Mouse (Mus musculus): ENCODE results near the gene R3hcc1l.

The R3hcc1l gene

GRCm38 (mm10) chr19:42601445-42601844 is 82.9 kb downstream of the R3hcc1l start:
- peak in 1 of 2 experiments; percentile 15 for DNase-seq

DNA sequence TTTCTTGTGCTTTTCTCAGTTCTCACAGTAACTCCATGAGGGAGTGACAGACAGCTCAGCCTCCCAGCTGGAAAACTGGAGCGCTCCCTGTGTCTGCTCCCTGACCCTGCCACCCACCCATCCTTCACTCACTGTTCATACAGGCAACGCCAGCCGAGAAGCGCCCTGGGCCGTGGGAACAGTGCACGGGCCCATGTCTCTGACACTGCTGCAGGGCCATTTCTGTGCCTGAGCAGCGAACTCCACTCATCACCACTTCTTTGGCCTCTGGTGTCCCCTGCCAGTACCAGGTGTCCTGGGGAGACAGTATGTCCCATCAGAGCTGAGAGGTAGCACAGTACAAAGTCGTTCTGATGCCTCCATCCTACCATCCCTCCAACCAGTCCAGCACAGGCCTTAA is 83.5 kb downstream of the R3hcc1l start:
- DNase-seq = no peak

DNA sequence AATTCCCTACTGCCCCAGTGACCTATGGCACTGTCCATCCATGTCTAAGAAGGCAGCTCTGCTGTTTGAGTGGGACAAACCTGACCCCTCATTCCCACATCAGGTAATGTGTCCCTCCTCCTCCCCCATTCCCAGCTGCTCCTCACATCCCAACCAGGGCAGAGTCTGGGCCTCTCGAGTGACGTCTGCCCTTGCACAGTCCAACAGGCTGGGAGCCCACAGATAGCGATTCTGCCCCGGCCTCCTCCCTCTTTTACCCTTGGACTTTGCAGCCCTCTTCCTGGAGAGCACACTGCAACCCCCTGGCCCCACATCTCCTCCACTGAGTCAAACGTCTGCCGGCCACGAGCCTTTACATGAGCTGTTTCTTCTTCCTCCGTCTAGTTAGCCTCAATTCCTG is 84.0 kb downstream of the R3hcc1l start:
- no peak for DNase-seq

DNA sequence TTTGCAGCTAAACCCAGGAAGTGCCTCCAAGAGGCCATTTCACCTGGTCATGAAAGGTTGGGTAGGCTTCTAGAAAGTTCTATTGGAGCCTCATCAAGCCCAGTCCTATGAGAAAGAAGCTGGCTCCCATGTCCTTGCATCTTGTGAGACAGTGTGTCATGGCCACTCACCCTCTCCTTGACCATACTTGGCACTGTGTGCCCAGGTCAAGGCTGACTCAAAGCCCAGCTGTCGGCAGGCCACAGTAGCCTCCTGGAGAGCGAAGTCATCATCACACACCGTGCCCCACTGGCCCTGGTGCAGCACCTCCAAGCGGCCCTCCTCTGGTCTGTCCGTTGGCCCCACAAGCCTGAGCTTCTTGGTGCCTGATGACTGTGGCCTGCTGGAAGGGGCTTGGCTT is 89.5 kb downstream of the R3hcc1l start:
- DNase-seq = no peak

DNA sequence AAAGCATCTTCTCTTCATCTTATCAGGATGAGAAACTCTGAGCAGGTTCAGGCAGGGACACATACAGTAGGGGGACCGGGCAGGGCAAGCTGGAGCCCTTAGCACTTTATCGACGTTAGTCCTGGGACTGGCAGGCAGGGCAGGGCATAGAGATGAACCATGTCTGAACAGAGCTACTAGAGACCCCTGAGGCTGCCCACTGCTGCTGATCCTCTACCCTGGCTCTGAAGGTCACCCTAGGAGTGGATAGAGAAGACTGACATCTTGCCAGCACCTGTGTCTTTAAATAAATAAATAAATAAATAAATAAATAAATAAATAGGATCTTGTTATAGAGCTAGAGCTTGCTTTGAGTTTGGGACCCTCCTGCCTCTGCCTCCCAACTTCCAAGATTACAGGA is 91.2 kb downstream of the R3hcc1l start:
- no peak for DNase-seq

GRCm38 (mm10) chr19:42611746-42612145 is 93.2 kb downstream of the R3hcc1l start:
- no peak for DNase-seq

GRCm38 (mm10) chr19:42612654-42613053 is 94.1 kb downstream of the R3hcc1l start, which contains the start of gene Loxl4:
Loxl4 (minus strand) TSS chr19:42612813.
- peak in 1 of 2 experiments; percentile 39 for DNase-seq

DNA sequence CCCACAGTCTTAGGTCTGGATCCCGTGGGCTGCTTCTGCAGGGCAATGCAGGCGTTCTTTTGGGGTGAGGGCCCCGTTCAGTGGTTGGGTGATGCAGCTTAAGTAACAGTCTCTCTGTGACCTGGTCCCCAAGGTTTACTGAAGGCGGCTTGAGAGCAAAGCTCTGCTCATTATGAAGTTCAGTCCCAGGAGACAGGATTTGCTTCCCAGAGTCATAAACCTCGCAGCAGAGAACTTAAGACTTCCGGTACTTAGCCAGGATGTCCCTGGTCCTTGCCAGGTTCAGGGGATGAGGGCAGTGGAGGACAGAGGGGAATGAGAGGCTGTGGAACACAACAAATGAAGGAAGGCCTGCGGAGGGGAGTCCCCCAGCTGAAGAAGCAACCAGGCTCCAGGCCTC is 94.6 kb downstream of the R3hcc1l start:
- no peak for DNase-seq

- no peak for DNase-seq
These were observed 95.2 kb downstream of the R3hcc1l start for GRCm38 (mm10) chr19:42613647-42614225.

DNA sequence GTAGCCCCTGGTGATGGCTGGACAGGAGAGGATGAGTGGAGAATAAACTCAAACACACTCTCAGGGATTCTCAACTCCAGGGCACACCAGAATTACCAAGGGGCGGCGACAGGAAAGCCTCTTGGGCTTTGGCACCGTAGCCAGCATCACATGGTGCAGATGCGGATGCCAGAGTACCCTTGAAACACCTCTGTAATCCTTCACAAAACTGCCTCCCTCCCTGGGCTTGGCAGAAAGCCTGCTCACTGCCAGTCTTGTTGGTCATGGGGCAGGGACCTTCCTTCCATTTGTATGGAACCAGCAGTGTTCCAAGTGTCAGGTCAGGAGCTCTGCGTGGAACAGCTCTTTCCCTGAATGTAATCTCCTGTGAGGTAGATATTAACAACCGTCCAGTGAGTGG is 109.5 kb downstream of the R3hcc1l start:
- DNase-seq = no peak

DNA sequence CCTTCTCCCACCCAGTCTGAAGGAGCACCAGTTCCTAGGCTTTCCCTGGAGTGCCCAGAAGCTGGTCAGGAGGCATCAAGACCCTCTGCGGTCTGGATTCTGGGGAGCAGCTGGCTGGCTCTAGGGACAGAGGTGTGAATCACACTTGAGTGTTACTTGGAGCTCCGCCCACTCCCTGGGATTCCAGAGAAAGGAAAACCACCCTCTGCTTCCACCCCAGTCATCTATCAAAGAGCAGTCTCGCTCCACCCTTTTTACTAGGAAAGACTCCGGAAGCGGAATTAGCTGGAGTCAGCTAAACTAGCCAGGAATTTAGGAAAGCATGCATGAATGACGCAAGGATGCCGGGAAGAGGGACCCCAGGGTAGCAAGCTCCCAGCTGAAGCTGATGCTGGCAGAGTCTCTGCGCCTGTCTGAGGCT is 113.0 kb downstream of the R3hcc1l start:
- DNase-seq = no peak

DNA sequence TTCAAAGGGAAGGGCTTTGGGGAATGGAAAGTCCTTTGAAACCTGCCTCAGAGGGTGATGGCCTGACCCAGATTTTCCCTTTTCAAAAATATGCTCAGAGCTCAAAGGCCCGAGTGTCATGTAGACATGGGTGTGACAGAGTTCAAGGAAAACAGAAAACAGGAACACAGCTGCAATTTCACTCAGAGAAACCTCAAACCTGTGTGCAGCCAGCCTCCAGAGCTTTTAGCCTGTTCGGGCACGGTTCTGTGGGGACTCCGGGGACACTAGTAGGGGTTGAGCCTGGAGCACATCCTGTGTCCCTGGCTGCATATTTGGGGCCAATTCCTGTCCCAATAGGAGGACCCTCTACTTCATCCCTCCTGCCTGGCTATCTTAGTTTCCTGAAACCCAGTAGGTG is 113.7 kb downstream of the R3hcc1l start:
- no peak for DNase-seq

DNA sequence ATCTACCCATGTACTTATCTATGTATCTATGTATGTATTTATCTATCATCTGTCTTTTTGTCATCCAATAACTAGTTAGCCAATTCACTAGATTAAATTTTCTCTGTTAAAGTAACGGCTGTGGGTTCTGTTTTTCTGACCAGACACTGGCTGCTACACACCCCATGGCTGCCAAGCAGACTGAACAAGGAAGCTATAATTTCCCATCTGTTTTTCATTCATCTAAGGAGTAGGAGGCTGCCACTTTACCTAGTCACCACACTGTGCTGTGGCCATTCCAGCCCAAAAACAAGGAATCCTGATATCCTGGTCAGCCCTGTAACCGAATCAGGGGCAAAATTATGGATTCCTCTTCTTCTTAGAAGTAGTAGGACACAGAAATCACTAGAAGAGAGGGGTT is 115.1 kb downstream of the R3hcc1l start:
- DNase-seq = no peak

GRCm38 (mm10) chr19:42636631-42637030 is 118.1 kb downstream of the R3hcc1l start:
- DNase-seq = no peak

GRCm38 (mm10) chr19:42638604-42639481 is 120.3 kb downstream of the R3hcc1l start:
- no peak for DNase-seq

DNA sequence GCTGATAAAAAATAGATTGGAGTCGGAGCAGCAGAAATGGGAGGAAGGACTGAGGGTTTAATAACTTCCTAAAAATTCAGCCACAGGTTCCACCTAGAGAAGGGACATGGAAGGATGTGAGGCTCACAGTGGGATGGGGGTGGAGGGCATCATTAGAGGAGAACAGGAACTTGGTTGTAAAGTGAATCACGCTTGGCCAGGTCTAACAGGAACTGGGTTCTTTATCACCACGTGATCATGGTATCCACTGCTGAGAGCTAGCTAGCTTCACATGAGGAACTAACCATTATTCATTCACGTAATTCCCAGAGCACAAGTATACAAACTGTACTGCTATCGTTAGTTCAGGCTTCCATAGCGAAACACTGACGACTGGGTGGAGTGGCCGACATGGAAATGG is 121.0 kb downstream of the R3hcc1l start:
- DNase-seq = no peak

DNA sequence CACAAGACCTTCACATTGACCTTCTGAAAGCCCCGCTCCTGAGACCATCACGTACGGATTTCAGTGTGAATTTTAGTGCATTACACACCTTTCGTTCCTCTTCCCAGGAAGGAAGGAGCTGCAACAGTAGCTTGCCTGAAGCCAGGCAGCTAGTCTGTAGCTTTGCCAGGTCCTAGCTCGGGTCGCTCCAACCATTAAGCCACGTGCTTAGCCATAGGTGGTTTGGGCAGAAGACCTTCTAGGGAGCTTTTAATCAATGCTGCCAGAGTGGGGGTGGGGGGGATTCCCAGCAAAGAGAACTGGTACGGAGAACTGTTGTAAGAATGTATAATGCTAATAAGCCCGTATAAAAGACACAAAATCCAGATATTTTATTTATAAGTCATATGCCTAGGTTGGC is 121.7 kb downstream of the R3hcc1l start:
- DNase-seq = no peak
